Comparison of ENCODE assay signal across 24 mouse cellular contexts in the genomic region with DNA sequence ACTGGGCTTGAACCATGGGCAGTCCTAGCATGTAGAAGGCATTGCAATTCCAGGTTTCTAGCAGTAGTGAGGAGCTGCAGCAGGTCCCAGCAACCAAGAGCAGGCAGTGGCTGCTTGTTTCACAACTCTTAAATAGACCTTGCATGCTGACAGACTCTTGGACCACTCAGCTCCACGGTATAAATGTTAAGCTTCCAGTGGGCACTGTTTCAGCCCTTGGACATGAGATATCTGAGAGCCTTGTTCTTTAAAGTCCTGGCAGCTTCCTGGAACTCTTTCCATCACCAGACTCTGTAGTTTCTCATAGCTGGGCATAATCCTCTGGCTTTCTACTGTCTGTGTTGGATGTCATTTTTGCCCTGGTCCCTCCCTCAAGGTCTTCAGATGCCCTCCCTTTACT. TPM values are rescaled to one million over a fixed set of nuclear protein-coding genes. Genes with fewer than 3 reads are reported as not detected.
DNase-seq lines count a peak whose midpoint lies in the region; ATAC-seq and TF ChIP-seq lines count a peak whose summit lies in the region.
"Had no signal": no experiment of that assay in that cellular context is flagged by ENCODE, and none has a peak within 500 bp of the region (broad histone marks: within the 10 kb centered on the region; RNA-seq: fewer than 3 reads in every experiment).

No protein-coding gene starts in this region.

- DNase-seq in heart, adult 18-20 months: peak; percentile 28 to 58
- peak; percentile 6 for DNase-seq in heart, adult 8-10 months (ENCODE audit: low spot score)
- DNase-seq in heart, postnatal 36 days: no peak
- no peak for DNase-seq in heart, postnatal 0 days (ENCODE audit: low spot score)
- DNase-seq in heart, postnatal 14 days: no peak
- DNase-seq in lung, postnatal 0 days (ENCODE audit: low spot score): no peak
- DNase-seq: adrenal gland, adult 2 months; adrenal gland, postnatal 10 days; adrenal gland, postnatal 25 days; cerebellum, adult 11 months; cerebellum, adult 18-20 months; cerebellum, adult 8-10 months; cerebellum, adult 9-11 months; cerebellum, postnatal 14 days; cerebellum, postnatal 36 days; embryo, embryonic 11 days had no signal

- H3K4me3 ChIP-seq in heart, embryonic 12.5 days: no peak overlapping the region
- H3K4me3 ChIP-seq in heart, postnatal 0 days (ENCODE audit: low read depth, low read length): no peak overlapping the region
- H3K4me3 ChIP-seq in lung, postnatal 0 days (ENCODE audit: low read depth, low read length): no peak overlapping the region
- H3K4me3 ChIP-seq: embryonic facial prominence, embryonic 13.5 days; embryonic facial prominence, embryonic 15.5 days; erythroblast, embryonic 14.5 days; forebrain, embryonic 10.5 days; forebrain, embryonic 12.5 days had no signal

- no peak for TF ChIP-seq CTCF in heart, postnatal 0 days (IDR thresholded peaks at IDR 0.05; ENCODE audit: low read depth)
- no peak for TF ChIP-seq CTCF in lung, postnatal 0 days (IDR thresholded peaks at IDR 0.05)

- no peak overlapping the region for H3K9ac ChIP-seq in heart, embryonic 12.5 days
- no peak overlapping the region for H3K9ac ChIP-seq in heart, postnatal 0 days (replicated peaks; ENCODE audit: low read depth, low read length)
- H3K9ac ChIP-seq in lung, postnatal 0 days (replicated peaks; ENCODE audit: low read depth): no peak overlapping the region
- H3K9ac ChIP-seq: embryonic facial prominence, embryonic 13.5 days; embryonic facial prominence, embryonic 15.5 days; forebrain, embryonic 12.5 days had no signal

- H3K4me2 ChIP-seq in heart, embryonic 12.5 days: no peak overlapping the region
- no peak overlapping the region for H3K4me2 ChIP-seq in heart, postnatal 0 days (ENCODE audit: low read depth, low read length)
- H3K4me2 ChIP-seq in lung, postnatal 0 days (replicated peaks; ENCODE audit: low read depth, low read length): no peak overlapping the region
- H3K4me2 ChIP-seq: embryonic facial prominence, embryonic 13.5 days; embryonic facial prominence, embryonic 15.5 days; forebrain, embryonic 12.5 days had no signal

- no peak for ATAC-seq in heart, embryonic 12.5 days (ENCODE audit: insufficient number of reproducible peaks, low FRiP score)
- no peak for ATAC-seq in heart, postnatal 0 days (ENCODE audit: insufficient read depth, low read depth)
- ATAC-seq in lung, postnatal 0 days: no peak
- ATAC-seq: forebrain, embryonic 14.5 days had no signal

- no peaks in the 10 kb centered on the region for H3K36me3 ChIP-seq in heart, embryonic 12.5 days
- no peaks in the 10 kb centered on the region for H3K36me3 ChIP-seq in heart, postnatal 0 days (replicated peaks; ENCODE audit: control insufficient read depth, insufficient read depth, low read length)
- no peaks in the 10 kb centered on the region for H3K36me3 ChIP-seq in lung, postnatal 0 days (ENCODE audit: insufficient read depth, low read length)
- H3K36me3 ChIP-seq: embryonic facial prominence, embryonic 13.5 days; embryonic facial prominence, embryonic 15.5 days; forebrain, embryonic 10.5 days; forebrain, embryonic 12.5 days had no signal

- no peaks in the 10 kb centered on the region for H3K27me3 ChIP-seq in heart, embryonic 12.5 days (replicated peaks)
- H3K27me3 ChIP-seq in heart, postnatal 0 days (ENCODE audit: control insufficient read depth, insufficient read depth, low read length): no peaks in the 10 kb centered on the region
- H3K27me3 ChIP-seq in lung, postnatal 0 days (replicated peaks; ENCODE audit: insufficient read depth, low read length): no peaks in the 10 kb centered on the region
- H3K27me3 ChIP-seq: embryonic facial prominence, embryonic 13.5 days; embryonic facial prominence, embryonic 15.5 days; forebrain, embryonic 12.5 days had no signal

- intact Hi-C loops in heart, postnatal 36 days (cut with DNase I): no loop called here
- intact Hi-C loops in heart, postnatal 14 days (cut with DNase I): no loop called here

- H3K27ac ChIP-seq in heart, embryonic 12.5 days (ENCODE audit: poor library complexity, severe bottlenecking): no peak overlapping the region
- peak overlapping the region; percentile 33 for H3K27ac ChIP-seq in heart, postnatal 0 days (ENCODE audit: low read depth)
- no peak overlapping the region for H3K27ac ChIP-seq in lung, postnatal 0 days (ENCODE audit: low read length)
- H3K27ac ChIP-seq: embryonic facial prominence, embryonic 13.5 days; embryonic facial prominence, embryonic 15.5 days; forebrain, embryonic 10.5 days; forebrain, embryonic 12.5 days had no signal

- no peaks in the 10 kb centered on the region; the same call in 1 of the 2 replicates for H3K9me3 ChIP-seq in heart, embryonic 12.5 days (replicated peaks)
- H3K9me3 ChIP-seq in heart, postnatal 0 days (replicated peaks; ENCODE audit: control insufficient read depth, low read length): 0 out of 2 replicates have a peak, but pooled peaks cover 6% of the 10 kb centered on the region
- no peaks in the 10 kb centered on the region for H3K9me3 ChIP-seq in lung, postnatal 0 days (ENCODE audit: low read length)
- H3K9me3 ChIP-seq: embryonic facial prominence, embryonic 13.5 days; embryonic facial prominence, embryonic 15.5 days; forebrain, embryonic 10.5 days; forebrain, embryonic 12.5 days had no signal

- H3K4me1 ChIP-seq in heart, embryonic 12.5 days (replicated peaks): peaks cover 7% of the 10 kb centered on the region; the same call in 1 of the 2 replicates
- H3K4me1 ChIP-seq in heart, postnatal 0 days (ENCODE audit: control insufficient read depth, insufficient read depth): peaks cover 11% of the 10 kb centered on the region; the same call in 1 of the 2 replicates
- H3K4me1 ChIP-seq in lung, postnatal 0 days (ENCODE audit: insufficient read depth, low read depth, low read length): no peaks in the 10 kb centered on the region
- H3K4me1 ChIP-seq: embryonic facial prominence, embryonic 13.5 days; embryonic facial prominence, embryonic 15.5 days; forebrain, embryonic 10.5 days; forebrain, embryonic 12.5 days had no signal

- no peak for TF ChIP-seq EP300 in heart, postnatal 0 days (IDR thresholded peaks at IDR 0.05; ENCODE audit: low read depth)
- TF ChIP-seq EP300 in lung, postnatal 0 days (IDR thresholded peaks at IDR 0.05): no peak

- WGBS in heart, embryonic 12.5 days: 52% methylated on average over 1 of the region's 1 CpGs
- WGBS in heart, postnatal 0 days: 35% methylated on average over 1 of the region's 1 CpGs
- 50% methylated on average over 1 of the region's 1 CpGs for WGBS in lung, postnatal 0 days

RNA-seq across cellular contexts. Expression of gene Slc16a7, which starts 43.7 kb away (rescaled TPM):
- 10 to 100 TPM in 1 of 2 experiments, 1 to 10 TPM in 1; 9.8 to 19.9 TPM for total RNA-seq in heart, adult 18-20 months (2021)
- 4.6 and 5.6 TPM in 2 replicates for polyA plus RNA-seq in heart, embryonic 12.5 days (2016; fragmentation: Nextera tagmentation; extraction: Ambion mirVana)
- 10 to 100 TPM in 2 of 4 experiments, 1 to 10 TPM in 2; 6.7 to 20.2 (median 13.1) TPM for total RNA-seq in heart, adult 8-10 months (2022)
- total RNA-seq in heart, postnatal 36 days (2021): 10 to 100 TPM; 14.6 to 15.0 TPM
- 7.9 and 9.2 TPM in 2 replicates for total RNA-seq in heart, postnatal 0 days (2014; rRNA removed; ENCODE audit: low replicate concordance)
- 3.3 TPM in 2 replicates for polyA plus RNA-seq in heart, postnatal 0 days (2015; fragmentation: Nextera tagmentation; extraction: Ambion mirVana)
- total RNA-seq in heart, postnatal 14 days (2021): 10 to 100 TPM; 10.8 to 11.2 TPM
- 6.1 and 6.5 TPM in 2 replicates for polyA plus RNA-seq in lung, postnatal 0 days (2015; fragmentation: Nextera tagmentation; extraction: Ambion mirVana)
- total RNA-seq: MEL had no signal
- polyA plus RNA-seq: erythroblast, embryonic 14.5 days had no signal

Comparison
In these comparisons a context has a peak if more than half of its experiments do, and no peak if none do; other contexts are left out.
1. DNase-seq: peak in heart, adult 18-20 months (2 of 2) and heart, adult 8-10 months (single experiment); none in heart, postnatal 36 days (0 of 2), heart, postnatal 0 days (single experiment), heart, postnatal 14 days (0 of 2) and lung, postnatal 0 days (single experiment).